Mouse (Mus musculus): ENCODE measurements around the gene Zc3h10. TPM values are rescaled to one million over a fixed set of nuclear protein-coding genes. Genes with fewer than 3 reads are reported as not detected.

Gene Zc3h10
- polyA plus RNA-seq, 1 experiment from 2014 or later = 15.3 TPM

GRCm38 (mm10) chr10:128502341-128502740 lies 45.2 kb downstream of the Zc3h10 start:
- Histone ChIP-seq H3K36me3 (ENCODE audit: insufficient read depth, low read length) (no peaks in the 10 kb centered on the region), H3K27ac (ENCODE audit: low read length) (no peak overlapping the region), H3K4me2 (replicated peaks; ENCODE audit: low read depth, low read length) (no peak overlapping the region), H3K4me3 (ENCODE audit: low read depth, low read length) (no peak overlapping the region), H3K9me3 (ENCODE audit: low read length) (no peaks in the 10 kb centered on the region), H3K4me1 (ENCODE audit: insufficient read depth, low read depth, low read length) (peaks cover 5% of the 10 kb centered on the region; the same call in 1 of the 2 replicates), H3K27me3 (replicated peaks; ENCODE audit: insufficient read depth, low read length) (no peaks in the 10 kb centered on the region), H3K9ac (replicated peaks; ENCODE audit: low read depth) (no peak overlapping the region)
- DNase-seq (ENCODE audit: low spot score) (no peak), ATAC-seq (no peak)
- TF ChIP-seq CTCF (IDR thresholded peaks at IDR 0.05) = no peak
- TF ChIP-seq EP300 (IDR thresholded peaks at IDR 0.05) = no peak
- 59% methylated on average over 5 of the region's 5 CpGs for WGBS

GRCm38 (mm10) chr10:128499116-128499671 lies 48.4 kb downstream of the Zc3h10 start:
- TF ChIP-seq CTCF (IDR thresholded peaks at IDR 0.05) (no peak), EP300 (IDR thresholded peaks at IDR 0.05) (peak; percentile 11; the same call in 1 of the 2 replicates)
- Histone ChIP-seq H3K9ac (replicated peaks; ENCODE audit: low read depth) (peak overlapping the region; percentile 9), H3K4me2 (replicated peaks; ENCODE audit: low read depth, low read length) (peak overlapping the region; percentile 60), H3K27me3 (replicated peaks; ENCODE audit: insufficient read depth, low read length) (no peaks in the 10 kb centered on the region), H3K27ac (ENCODE audit: low read length) (peak overlapping the region; percentile 90), H3K36me3 (ENCODE audit: insufficient read depth, low read length) (no peaks in the 10 kb centered on the region), H3K9me3 (ENCODE audit: low read length) (no peaks in the 10 kb centered on the region), H3K4me3 (ENCODE audit: low read depth, low read length) (peak overlapping the region; percentile 48), H3K4me1 (ENCODE audit: insufficient read depth, low read depth, low read length) (peaks cover 5% of the 10 kb centered on the region; the same call in 1 of the 2 replicates)
- peak; percentile 37 for ATAC-seq
- peak; percentile 84 for DNase-seq (ENCODE audit: low spot score)
- under 1% methylated on average over 21 of the region's 21 CpGs for WGBS

GRCm38 (mm10) chr10:128498590-128498989 lies 49.0 kb downstream of the Zc3h10 start, which contains the start of gene Myl6b:
Gene Myl6b, minus strand, starts transcription at chr10:128498685.
- Histone ChIP-seq H3K27ac (ENCODE audit: low read length) (peak within 1 kb of the TSS; percentile 90), H3K36me3 (ENCODE audit: insufficient read depth, low read length) (no peaks in the 10 kb centered on the region), H3K4me2 (replicated peaks; ENCODE audit: low read depth, low read length) (peak within 1 kb of the TSS; percentile 60), H3K9ac (replicated peaks; ENCODE audit: low read depth) (peak within 1 kb of the TSS; percentile 9), H3K4me1 (ENCODE audit: insufficient read depth, low read depth, low read length) (peaks cover 5% of the 10 kb centered on the region; the same call in 1 of the 2 replicates), H3K4me3 (ENCODE audit: low read depth, low read length) (peak within 1 kb of the TSS; percentile 48), H3K27me3 (replicated peaks; ENCODE audit: insufficient read depth, low read length) (no peaks in the 10 kb centered on the region), H3K9me3 (ENCODE audit: low read length) (no peaks in the 10 kb centered on the region)
- ATAC-seq (peak; percentile 93), DNase-seq (ENCODE audit: low spot score) (peak; percentile 99)
- WGBS = under 1% methylated on average over 27 of the region's 27 CpGs
- TF ChIP-seq CTCF (IDR thresholded peaks at IDR 0.05) (no peak), EP300 (IDR thresholded peaks at IDR 0.05) (0 out of 2 replicates have a peak, but pooled peaks have one; percentile 59)

GRCm38 (mm10) chr10:128497134-128497737 lies 50.3 kb downstream of the Zc3h10 start:
- 36% methylated on average over 6 of the region's 6 CpGs for WGBS
- H3K4me1 ChIP-seq (ENCODE audit: insufficient read depth, low read depth, low read length) = peaks cover 5% of the 10 kb centered on the region; the same call in 1 of the 2 replicates
- no peak overlapping the region for H3K27ac ChIP-seq (ENCODE audit: low read length)
- no peak overlapping the region for H3K4me3 ChIP-seq (ENCODE audit: low read depth, low read length)
- no peak overlapping the region for H3K4me2 ChIP-seq (replicated peaks; ENCODE audit: low read depth, low read length)
- no peak for ATAC-seq
- H3K9me3 ChIP-seq (ENCODE audit: low read length) = no peaks in the 10 kb centered on the region
- no peak for DNase-seq (ENCODE audit: low spot score)
- H3K27me3 ChIP-seq (replicated peaks; ENCODE audit: insufficient read depth, low read length) = no peaks in the 10 kb centered on the region
- TF ChIP-seq EP300 (IDR thresholded peaks at IDR 0.05) (no peak), CTCF (IDR thresholded peaks at IDR 0.05) (no peak)
- H3K9ac ChIP-seq (replicated peaks; ENCODE audit: low read depth) = no peak overlapping the region
- no peaks in the 10 kb centered on the region for H3K36me3 ChIP-seq (ENCODE audit: insufficient read depth, low read length)

- Histone ChIP-seq H3K4me3 (ENCODE audit: low read depth, low read length) (no peak overlapping the region), H3K9me3 (ENCODE audit: low read length) (no peaks in the 10 kb centered on the region), H3K27me3 (replicated peaks; ENCODE audit: insufficient read depth, low read length) (no peaks in the 10 kb centered on the region), H3K9ac (replicated peaks; ENCODE audit: low read depth) (no peak overlapping the region), H3K27ac (ENCODE audit: low read length) (no peak overlapping the region), H3K4me1 (ENCODE audit: insufficient read depth, low read depth, low read length) (peaks cover 5% of the 10 kb centered on the region; the same call in 1 of the 2 replicates), H3K36me3 (ENCODE audit: insufficient read depth, low read length) (no peaks in the 10 kb centered on the region), H3K4me2 (replicated peaks; ENCODE audit: low read depth, low read length) (no peak overlapping the region)
- ATAC-seq (no peak), DNase-seq (ENCODE audit: low spot score) (no peak)
- TF ChIP-seq EP300 (IDR thresholded peaks at IDR 0.05) (no peak), CTCF (IDR thresholded peaks at IDR 0.05) (no peak)
- WGBS = 44% methylated on average over 6 of the region's 6 CpGs
Measured at GRCm38 (mm10) chr10:128496509-128497077, 51.0 kb downstream of the Zc3h10 start.

GRCm38 (mm10) chr10:128495903-128496302 lies 51.7 kb downstream of the Zc3h10 start:
- Histone ChIP-seq H3K36me3 (ENCODE audit: insufficient read depth, low read length) (no peaks in the 10 kb centered on the region), H3K9ac (replicated peaks; ENCODE audit: low read depth) (no peak overlapping the region), H3K9me3 (ENCODE audit: low read length) (no peaks in the 10 kb centered on the region), H3K4me3 (ENCODE audit: low read depth, low read length) (no peak overlapping the region), H3K27ac (ENCODE audit: low read length) (no peak overlapping the region), H3K4me1 (ENCODE audit: insufficient read depth, low read depth, low read length) (peaks cover 5% of the 10 kb centered on the region; the same call in 1 of the 2 replicates), H3K4me2 (replicated peaks; ENCODE audit: low read depth, low read length) (no peak overlapping the region), H3K27me3 (replicated peaks; ENCODE audit: insufficient read depth, low read length) (no peaks in the 10 kb centered on the region)
- WGBS = 81% methylated on average over 4 of the region's 4 CpGs
- ATAC-seq = no peak
- no peak for DNase-seq (ENCODE audit: low spot score)
- no peak for TF ChIP-seq CTCF (IDR thresholded peaks at IDR 0.05)
- TF ChIP-seq EP300 (IDR thresholded peaks at IDR 0.05) = no peak

All from lung, postnatal 0 days (tissue).